Mouse (Mus musculus): ENCODE results near the gene Parn.

- TF ChIP-seq POLR2A (IDR thresholded peaks at IDR 0.05; ENCODE audit: borderline replicate concordance, extremely low read depth, insufficient read depth, insufficient read length, poor library complexity, severe bottlenecking) (no peak), CTCF (IDR thresholded peaks at IDR 0.05; ENCODE audit: borderline replicate concordance, extremely low read depth, insufficient read depth, insufficient read length) (no peak)
These were observed 132.1 kb downstream of the Parn start for GRCm38 (mm10) chr16:13535856-13536255.
